ENCODE assay signal across 29 mouse cellular contexts in the genomic region with DNA sequence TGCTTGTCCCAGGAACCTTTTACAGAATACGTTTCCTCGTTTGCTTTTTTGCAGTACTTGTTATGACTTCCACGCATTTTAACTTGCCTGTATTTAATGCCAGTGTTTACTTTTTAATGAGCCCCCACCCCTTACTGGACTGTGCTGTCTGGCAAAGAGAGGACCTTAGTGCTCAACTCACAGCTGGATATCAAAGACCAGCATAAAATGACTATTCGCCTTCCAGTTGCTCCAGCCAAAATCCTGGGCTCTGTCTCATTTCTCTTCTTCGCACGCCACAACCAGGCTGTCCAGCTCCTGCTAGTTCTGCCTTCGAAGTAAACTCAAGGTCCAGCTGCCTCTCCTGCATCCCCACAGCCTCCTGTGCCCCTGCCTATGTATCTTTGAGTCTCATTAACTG.
DNase-seq lines count a peak whose midpoint lies in the region; ATAC-seq and TF ChIP-seq lines count a peak whose summit lies in the region.
"Had no signal": no experiment of that assay in that cellular context is flagged by ENCODE, and none has a peak within 500 bp of the region (broad histone marks: within the 10 kb centered on the region; RNA-seq: fewer than 3 reads in every experiment).

No protein-coding gene starts in this region.

- no peaks in the 10 kb centered on the region for H3K36me3 ChIP-seq in heart, embryonic 10.5 days
- no peaks in the 10 kb centered on the region for H3K36me3 ChIP-seq in lung, embryonic 14.5 days (ENCODE audit: insufficient read depth)
- H3K36me3 ChIP-seq in limb, embryonic 10.5 days = no peaks in the 10 kb centered on the region
- H3K36me3 ChIP-seq in stomach, embryonic 16.5 days (ENCODE audit: control insufficient read depth, insufficient read depth, low read length) = no peaks in the 10 kb centered on the region
- no peaks in the 10 kb centered on the region for H3K36me3 ChIP-seq in hindbrain, embryonic 16.5 days (ENCODE audit: control insufficient read depth, insufficient read depth, low read length)
- H3K36me3 ChIP-seq: embryonic facial prominence, embryonic 10.5 days; embryonic facial prominence, embryonic 13.5 days; forebrain, embryonic 12.5 days; heart, embryonic 12.5 days; heart, embryonic 15.5 days; hindbrain, embryonic 10.5 days; hindbrain, embryonic 13.5 days had no signal

- H3K9me3 ChIP-seq in heart, embryonic 10.5 days = no peaks in the 10 kb centered on the region
- no peaks in the 10 kb centered on the region for H3K9me3 ChIP-seq in lung, embryonic 14.5 days (ENCODE audit: low read depth, low read length)
- H3K9me3 ChIP-seq in limb, embryonic 10.5 days (replicated peaks) = no peaks in the 10 kb centered on the region
- H3K9me3 ChIP-seq in stomach, embryonic 16.5 days (replicated peaks; ENCODE audit: control insufficient read depth, low read length) = no peaks in the 10 kb centered on the region
- no peaks in the 10 kb centered on the region for H3K9me3 ChIP-seq in hindbrain, embryonic 16.5 days (ENCODE audit: control insufficient read depth, low read length)
- H3K9me3 ChIP-seq: embryonic facial prominence, embryonic 10.5 days; embryonic facial prominence, embryonic 13.5 days; forebrain, embryonic 12.5 days; heart, embryonic 12.5 days; heart, embryonic 15.5 days; hindbrain, embryonic 10.5 days; hindbrain, embryonic 13.5 days had no signal

- H3K27me3 ChIP-seq in heart, embryonic 10.5 days (ENCODE audit: insufficient read depth, poor library complexity, severe bottlenecking) = peaks cover 67% of the 10 kb centered on the region
- no peaks in the 10 kb centered on the region for H3K27me3 ChIP-seq in lung, embryonic 14.5 days (ENCODE audit: insufficient read depth, low read length)
- H3K27me3 ChIP-seq in limb, embryonic 10.5 days (ENCODE audit: low read depth, poor library complexity, severe bottlenecking) = peaks cover 95% of the 10 kb centered on the region
- H3K27me3 ChIP-seq in stomach, embryonic 16.5 days (ENCODE audit: control insufficient read depth, insufficient read depth, low read length) = no peaks in the 10 kb centered on the region
- no peaks in the 10 kb centered on the region for H3K27me3 ChIP-seq in hindbrain, embryonic 16.5 days (replicated peaks; ENCODE audit: control insufficient read depth, insufficient read depth, low read length)

- no peak for DNase-seq in heart, embryonic 10.5 days (ENCODE audit: low spot score)
- no peak for DNase-seq in heart, adult 11 months
- peak; percentile 74 for DNase-seq in lung, embryonic 14.5 days
- no peak for DNase-seq in lung, postnatal 14 days
- DNase-seq in limb, embryonic 10.5 days (ENCODE audit: low spot score) = no peak
- no peak for DNase-seq in testis, postnatal 14 days (ENCODE audit: low spot score)
- DNase-seq: adrenal gland, adult 8-10 months; adrenal gland, postnatal 25 days; cerebellum, adult 11-12 months; cerebellum, adult 8-10 months; cerebellum, postnatal 10 days; cerebellum, postnatal 36 days; embryo, embryonic 11 days; gastrocnemius, postnatal 10 days; gastrocnemius, postnatal 36 days; heart, postnatal 10 days; heart, postnatal 36 days had no signal

- H3K4me3 ChIP-seq in heart, embryonic 10.5 days = no peak overlapping the region
- H3K4me3 ChIP-seq in lung, embryonic 14.5 days (ENCODE audit: low read depth, low read length) = no peak overlapping the region
- H3K4me3 ChIP-seq in limb, embryonic 10.5 days = no peak overlapping the region
- H3K4me3 ChIP-seq in stomach, embryonic 16.5 days (replicated peaks; ENCODE audit: low read length) = no peak overlapping the region
- no peak overlapping the region for H3K4me3 ChIP-seq in hindbrain, embryonic 16.5 days (ENCODE audit: low read length)
- H3K4me3 ChIP-seq: embryonic facial prominence, embryonic 10.5 days; embryonic facial prominence, embryonic 13.5 days; erythroblast, embryonic 14.5 days; forebrain, embryonic 12.5 days; heart, embryonic 12.5 days; heart, embryonic 15.5 days; hindbrain, embryonic 10.5 days; hindbrain, embryonic 13.5 days had no signal

- WGBS in heart, embryonic 10.5 days = 76% methylated on average over 7 of the region's 7 CpGs
- WGBS in lung, embryonic 14.5 days = 35% methylated on average over 7 of the region's 7 CpGs
- WGBS in limb, embryonic 10.5 days = 70% methylated on average over 7 of the region's 7 CpGs
- WGBS in stomach, embryonic 16.5 days = 31% methylated on average over 7 of the region's 7 CpGs
- WGBS in hindbrain, embryonic 16.5 days = 64% methylated on average over 7 of the region's 7 CpGs

- H3K9ac ChIP-seq in lung, embryonic 14.5 days = no peak overlapping the region
- H3K9ac ChIP-seq in stomach, embryonic 16.5 days (ENCODE audit: low read length) = peak overlapping the region; percentile 8; the same call in 1 of the 2 replicates
- H3K9ac ChIP-seq in hindbrain, embryonic 16.5 days (ENCODE audit: low read depth, low read length) = no peak overlapping the region
- H3K9ac ChIP-seq: embryonic facial prominence, embryonic 13.5 days; forebrain, embryonic 12.5 days; heart, embryonic 12.5 days; heart, embryonic 15.5 days; hindbrain, embryonic 13.5 days had no signal

- H3K4me1 ChIP-seq in heart, embryonic 10.5 days = peaks cover 27% of the 10 kb centered on the region
- peaks cover 7% of the 10 kb centered on the region; the same call in 1 of the 2 replicates for H3K4me1 ChIP-seq in lung, embryonic 14.5 days (ENCODE audit: insufficient read depth)
- peaks cover 72% of the 10 kb centered on the region for H3K4me1 ChIP-seq in limb, embryonic 10.5 days
- H3K4me1 ChIP-seq in stomach, embryonic 16.5 days (ENCODE audit: control insufficient read depth, insufficient read depth, low read length) = peaks cover 16% of the 10 kb centered on the region
- peaks cover 8% of the 10 kb centered on the region for H3K4me1 ChIP-seq in hindbrain, embryonic 16.5 days (ENCODE audit: control insufficient read depth, insufficient read depth, low read depth, low read length)

- no peak for TF ChIP-seq CTCF in lung, embryonic 14.5 days (IDR thresholded peaks at IDR 0.05; ENCODE audit: low read depth)

- no peak overlapping the region for H3K4me2 ChIP-seq in lung, embryonic 14.5 days
- no peak overlapping the region for H3K4me2 ChIP-seq in stomach, embryonic 16.5 days (ENCODE audit: low read depth, low read length)
- H3K4me2 ChIP-seq in hindbrain, embryonic 16.5 days (ENCODE audit: low read length) = no peak overlapping the region
- H3K4me2 ChIP-seq: embryonic facial prominence, embryonic 13.5 days; forebrain, embryonic 12.5 days; heart, embryonic 12.5 days; heart, embryonic 15.5 days; hindbrain, embryonic 13.5 days had no signal

- ATAC-seq in lung, embryonic 14.5 days (ENCODE audit: insufficient read depth) = peak; percentile 55; the same call in 1 of the 2 replicates
- peak; percentile 38; the same call in 1 of the 2 replicates for ATAC-seq in stomach, embryonic 16.5 days (ENCODE audit: insufficient read depth, low FRiP score)
- no peak for ATAC-seq in hindbrain, embryonic 16.5 days
- ATAC-seq: activated CD4-positive, CD25-positive, alpha-beta regulatory T cell, adult 4 months; forebrain, embryonic 16.5 days had no signal

- peak overlapping the region; percentile 11; the same call in 1 of the 2 replicates for H3K27ac ChIP-seq in heart, embryonic 10.5 days
- peak overlapping the region; percentile 64; the same call in 1 of the 2 replicates for H3K27ac ChIP-seq in lung, embryonic 14.5 days (ENCODE audit: low read depth)
- peak overlapping the region; percentile 68 for H3K27ac ChIP-seq in limb, embryonic 10.5 days
- H3K27ac ChIP-seq in stomach, embryonic 16.5 days (ENCODE audit: low read length) = peak overlapping the region; percentile 79
- no peak overlapping the region for H3K27ac ChIP-seq in hindbrain, embryonic 16.5 days (ENCODE audit: low read depth, low read length)
- H3K27ac ChIP-seq: embryonic facial prominence, embryonic 10.5 days; embryonic facial prominence, embryonic 13.5 days; forebrain, embryonic 12.5 days; heart, embryonic 15.5 days; hindbrain, embryonic 10.5 days; hindbrain, embryonic 13.5 days had no signal
